Mouse (Mus musculus) lung, adult 2 months (tissue): Measurements from ENCODE around the gene Rbms3.

Source experiments
- CTCF ChIP-seq: fragments of 200-500 bp; IDR thresholded peaks from 2 replicates; pipeline ENCODE4 v1.5.1; 2011; ENCODE audit warnings: mild to moderate bottlenecking, low read length, control low read depth; ENCODE audit not compliant: insufficient read depth
- POLR2A ChIP-seq: fragments of 200-500 bp; IDR thresholded peaks from 2 replicates; pipeline ENCODE4 v1.6.1; 2011; ENCODE audit warnings: low read depth, mild to moderate bottlenecking, control low read depth, low read length, borderline replicate concordance; ENCODE audit errors: extremely low read depth

DNA sequence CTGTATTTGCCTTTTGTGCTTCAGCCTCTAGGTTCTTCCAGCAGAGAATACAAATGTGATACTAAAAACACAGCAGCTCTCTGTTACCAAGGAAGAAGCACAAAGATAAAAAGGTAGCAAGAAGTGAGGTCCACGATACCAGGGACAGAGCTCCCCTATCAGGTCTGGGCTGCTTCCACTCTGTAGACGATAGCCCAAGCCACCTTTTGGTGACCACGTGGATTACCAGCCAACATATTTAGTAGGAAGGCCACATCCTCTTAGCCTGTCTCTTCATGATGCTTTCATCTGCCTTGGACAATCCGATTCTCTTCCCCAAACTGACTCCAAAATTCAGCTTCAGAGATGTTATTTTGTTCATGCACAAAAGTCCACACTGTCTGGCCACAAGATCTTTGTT, 601.1 kb downstream of the Rbms3 start:
- TF ChIP-seq CTCF, result no peak
- TF ChIP-seq POLR2A, result no peak
